ENCODE assay signal across 9 mouse cellular contexts in the genomic region with DNA sequence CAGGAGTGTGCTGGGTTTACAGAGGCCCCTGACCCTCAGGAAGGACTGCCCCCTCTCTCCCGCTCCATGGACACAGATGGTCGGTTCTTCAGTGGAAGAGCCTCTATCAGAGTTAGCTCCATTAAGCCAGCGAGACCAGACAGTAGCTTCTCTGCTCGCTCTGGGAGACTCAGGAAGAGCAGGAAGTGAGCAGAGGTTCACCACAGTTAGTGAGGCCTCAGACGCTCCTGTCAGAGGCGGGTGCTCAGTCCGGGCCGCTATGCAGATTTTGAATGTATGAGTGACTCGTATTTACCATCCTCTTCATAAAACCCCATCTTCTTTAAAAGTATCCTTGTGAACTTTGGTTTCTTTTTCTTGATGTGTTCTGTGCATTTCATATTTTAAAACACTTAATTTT.
"Had no signal": no experiment of that assay in that cellular context is flagged by ENCODE, and none has a peak within 500 bp of the region (broad histone marks: within the 10 kb centered on the region; RNA-seq: fewer than 3 reads in every experiment).

No protein-coding gene starts in this region.

- DNase-seq: kidney, adult 18-20 months; kidney, postnatal 10 days; lung, embryonic 14.5 days; lung, postnatal 10 days; lung, postnatal 4 days; right cerebral cortex, postnatal 25 days had no signal

- ATAC-seq: intestine, embryonic 15.5 days; liver, embryonic 12.5 days; midbrain, embryonic 15.5 days had no signal
